Mouse (Mus musculus) bone marrow, adult 2 months (tissue): ENCODE results near the gene Klre1.

Experiments
- CTCF ChIP-seq: fragments of 200-500 bp; IDR thresholded peaks from 2 replicates; pipeline ENCODE4 v1.5.1; 2011; ENCODE audit warnings: low read length, control low read depth; ENCODE audit not compliant: control insufficient read depth, insufficient read depth
- POLR2A ChIP-seq: fragments of 200-500 bp; IDR thresholded peaks from 2 replicates; pipeline ENCODE4 v1.6.1; 2011; ENCODE audit warnings: low read depth, mild to moderate bottlenecking, control low read depth, low read length, borderline replicate concordance; ENCODE audit not compliant: control insufficient read depth

GRCm38 (mm10) chr6:129543709-129544606 lies 33.7 kb upstream of the Klre1 start:
- no peak for TF ChIP-seq POLR2A
- TF ChIP-seq CTCF, result peak; percentile 39
